ENCODE assay signal across 24 mouse cellular contexts in genomic region chr11:31403080-31403479, GRCm38 (mm10). TPM values are rescaled to one million over a fixed set of nuclear protein-coding genes. Genes with fewer than 3 reads are reported as not detected.
"Had no signal": no experiment of that assay in that cellular context is flagged by ENCODE, and none has a peak within 500 bp of the region (broad histone marks: within the 10 kb centered on the region; RNA-seq: fewer than 3 reads in every experiment).

No protein-coding gene starts in this region.

- H3K27me3 ChIP-seq: embryonic facial prominence, embryonic 12.5 days; embryonic facial prominence, embryonic 13.5 days; embryonic facial prominence, embryonic 15.5 days; forebrain, embryonic 12.5 days; forebrain, embryonic 13.5 days; forebrain, embryonic 15.5 days had no signal

- H3K4me1 ChIP-seq: embryonic facial prominence, embryonic 10.5 days; embryonic facial prominence, embryonic 12.5 days; embryonic facial prominence, embryonic 13.5 days; embryonic facial prominence, embryonic 15.5 days; forebrain, embryonic 10.5 days; forebrain, embryonic 12.5 days; forebrain, embryonic 13.5 days; forebrain, embryonic 15.5 days had no signal

- H3K27ac ChIP-seq: embryonic facial prominence, embryonic 10.5 days; embryonic facial prominence, embryonic 12.5 days; embryonic facial prominence, embryonic 13.5 days; embryonic facial prominence, embryonic 15.5 days; forebrain, embryonic 10.5 days; forebrain, embryonic 12.5 days; forebrain, embryonic 13.5 days; forebrain, embryonic 15.5 days; gastrocnemius, adult 2 months; heart, adult 2 months had no signal

- H3K36me3 ChIP-seq: embryonic facial prominence, embryonic 10.5 days; embryonic facial prominence, embryonic 12.5 days; embryonic facial prominence, embryonic 13.5 days; embryonic facial prominence, embryonic 15.5 days; forebrain, embryonic 10.5 days; forebrain, embryonic 12.5 days; forebrain, embryonic 15.5 days had no signal

- H3K9me3 ChIP-seq: embryonic facial prominence, embryonic 10.5 days; embryonic facial prominence, embryonic 12.5 days; embryonic facial prominence, embryonic 13.5 days; embryonic facial prominence, embryonic 15.5 days; forebrain, embryonic 10.5 days; forebrain, embryonic 12.5 days; forebrain, embryonic 13.5 days; forebrain, embryonic 15.5 days had no signal

- H3K4me3 ChIP-seq: embryonic facial prominence, embryonic 10.5 days; embryonic facial prominence, embryonic 12.5 days; embryonic facial prominence, embryonic 13.5 days; embryonic facial prominence, embryonic 15.5 days; erythroblast, embryonic 14.5 days; forebrain, embryonic 10.5 days; forebrain, embryonic 12.5 days; forebrain, embryonic 13.5 days; forebrain, embryonic 15.5 days; gastrocnemius, adult 2 months; heart, adult 2 months had no signal

- DNase-seq: cerebellum, adult 9-10 months; cerebellum, adult 9-11 months; cerebellum, postnatal 10 days; cerebellum, postnatal 14 days; cerebellum, postnatal 25 days; cerebellum, postnatal 36 days; embryo, embryonic 11 days; forebrain, postnatal 0 days; gastrocnemius, adult 2 months; gastrocnemius, postnatal 10 days; gastrocnemius, postnatal 14 days; gastrocnemius, postnatal 25 days; gastrocnemius, postnatal 36 days; heart, adult 18-20 months; heart, adult 2 months had no signal

- H3K9ac ChIP-seq: embryonic facial prominence, embryonic 12.5 days; embryonic facial prominence, embryonic 13.5 days; embryonic facial prominence, embryonic 15.5 days; forebrain, embryonic 12.5 days; forebrain, embryonic 13.5 days; forebrain, embryonic 15.5 days; forebrain, postnatal 0 days had no signal

RNA-seq across cellular contexts. Expression of gene Stc2, which starts 33.2 kb away (rescaled TPM):
- polyA plus RNA-seq: erythroblast, embryonic 14.5 days had no signal
